Mouse (Mus musculus) monocyte, adult 2 months (primary cell): ENCODE measurements around the gene Hist2h2aa1.
"Not testable (repeated sequence)": the region's sequence is repeated elsewhere in the genome, so short reads cannot be mapped to it uniquely, and the experiment has no call there.

Experiments
- DNase-seq, 2 experiments: peaks; one replicate each; pipeline ENCODE4 v3.0.0; 2022; ENCODE audit warnings: low spot score in 2 of 2, low read depth in 1 of 2

The Hist2h2aa1 gene

DNA sequence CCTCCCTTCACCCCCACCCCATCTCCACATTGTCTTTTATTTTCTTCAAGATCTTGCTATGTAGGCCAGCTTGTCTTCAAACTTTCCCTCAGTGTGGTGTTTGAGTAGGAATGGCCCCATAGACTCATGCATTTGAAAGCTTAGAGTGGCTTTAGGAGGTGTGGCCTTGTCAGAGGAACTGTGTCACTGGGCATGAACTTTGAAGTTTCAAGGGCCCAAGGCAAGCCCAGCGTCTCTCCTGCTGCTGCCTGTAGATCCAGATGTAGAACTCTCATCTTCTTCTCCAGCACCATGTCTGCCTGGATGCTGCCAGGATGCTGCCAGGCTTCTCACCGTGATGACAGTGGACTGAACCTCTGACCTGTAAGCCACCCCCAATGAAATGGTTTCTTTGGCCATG, 16.5 kb upstream of the Hist2h2aa1 start:
- no peak for DNase-seq

GRCm38 (mm10) chr3:96230404-96230803, 14.9 kb upstream of the Hist2h2aa1 start:
- DNase-seq, result no peak

DNA sequence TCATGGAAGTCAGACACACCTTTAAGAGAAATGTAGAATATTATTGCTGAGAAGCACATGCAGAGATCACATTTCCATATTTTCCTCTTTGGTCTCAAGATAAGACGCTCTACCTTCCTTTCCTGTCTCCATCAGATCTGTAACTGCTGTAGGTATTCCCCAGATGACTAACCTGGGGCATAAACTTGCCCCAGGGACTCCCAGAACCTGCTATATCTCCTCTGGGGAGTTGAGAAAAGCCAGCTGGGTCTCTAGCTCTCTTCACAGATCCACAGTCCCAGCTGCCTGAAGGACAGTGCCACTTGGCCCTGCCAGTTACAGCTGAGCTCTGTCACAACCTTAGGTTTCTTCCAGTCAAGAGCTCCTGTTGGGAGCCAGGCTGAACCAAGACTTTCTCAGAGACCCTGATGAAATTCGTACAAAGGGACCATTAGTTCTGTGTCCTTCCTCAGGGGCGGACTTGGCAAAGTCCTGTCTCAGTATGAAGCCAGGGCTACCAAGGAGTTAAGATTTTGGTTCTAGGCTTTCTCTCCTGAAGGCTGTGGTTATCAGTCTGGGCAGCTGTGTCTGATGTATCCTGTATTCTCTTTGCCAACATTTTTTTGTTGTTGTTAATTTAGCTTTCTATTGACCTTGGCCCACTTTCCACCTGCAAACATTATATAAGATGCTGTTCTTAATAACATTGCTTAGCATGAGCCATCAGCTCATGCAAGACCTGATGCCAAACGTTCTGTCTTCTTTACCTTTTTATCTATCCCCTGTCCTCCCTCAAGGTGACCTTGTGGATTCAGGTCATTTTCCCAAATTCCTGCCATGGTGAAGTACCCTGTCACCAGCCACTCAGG, 14.2 kb upstream of the Hist2h2aa1 start:
- DNase-seq, result no peak

GRCm38 (mm10) chr3:96231758-96232120, 13.6 kb upstream of the Hist2h2aa1 start:
- DNase-seq, result no peak

DNA sequence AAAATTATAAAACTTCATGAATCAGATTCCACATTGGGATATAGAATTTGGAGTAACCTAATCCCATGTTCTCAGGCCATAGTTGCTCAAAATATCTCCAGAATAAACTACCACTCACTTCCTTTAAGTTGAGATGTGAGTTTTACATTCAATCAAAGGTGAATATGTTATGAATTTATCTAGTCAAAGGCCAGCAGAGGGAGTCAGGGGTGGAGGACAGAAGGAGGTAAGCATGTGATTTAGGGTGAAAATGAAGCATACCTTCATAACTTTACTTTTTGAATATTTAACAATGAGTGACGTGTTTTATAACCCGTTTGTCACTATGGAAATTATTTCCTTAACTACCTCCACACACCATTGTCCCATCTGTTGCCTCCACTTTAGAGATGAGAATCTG, 10.4 kb upstream of the Hist2h2aa1 start:
- DNase-seq, result no peak

DNA sequence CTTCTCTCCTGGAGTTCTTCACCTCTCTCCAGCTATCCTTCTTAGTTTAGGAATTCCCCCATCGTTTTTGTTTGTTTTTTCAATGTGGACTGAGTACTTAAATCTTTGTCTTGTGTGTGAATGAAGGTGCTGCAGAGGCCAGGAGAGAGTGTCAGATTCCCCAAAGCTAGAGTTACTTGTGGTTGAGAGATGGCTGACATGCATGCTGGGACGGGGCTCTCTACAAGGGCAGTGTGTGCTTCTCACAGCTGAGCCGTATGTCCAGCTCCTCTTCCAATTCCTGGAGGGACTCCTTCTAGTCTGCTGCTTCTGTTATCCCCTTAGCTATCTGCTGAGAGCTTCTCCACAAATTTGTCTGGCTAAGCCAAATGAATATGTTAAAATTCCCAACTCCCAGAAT, 9.5 kb upstream of the Hist2h2aa1 start:
- DNase-seq, result no peak

DNA sequence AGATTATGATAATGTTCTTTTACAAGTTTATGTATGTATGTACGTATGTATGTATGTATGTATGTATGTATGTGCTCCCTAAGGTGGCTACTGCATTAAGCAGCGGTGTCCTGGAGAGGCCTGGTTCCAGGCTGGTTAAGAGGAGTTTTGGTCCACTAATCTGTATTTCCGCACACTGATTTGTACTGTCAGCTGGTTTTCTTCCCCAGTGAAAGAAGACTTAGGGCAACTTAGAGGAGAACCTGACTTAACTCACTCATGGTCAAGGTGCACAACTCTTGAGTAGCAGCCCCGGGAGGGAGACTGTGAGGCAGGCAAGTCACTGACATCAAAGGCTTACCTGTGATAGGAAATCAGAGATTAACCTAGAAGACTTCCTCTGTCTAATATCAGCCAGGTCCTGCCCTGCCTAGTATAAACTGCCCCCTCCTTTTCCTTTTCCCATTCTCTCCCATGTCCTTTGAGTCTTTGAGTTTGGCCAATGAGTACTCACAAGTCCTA, 8.4 kb upstream of the Hist2h2aa1 start:
- no peak for DNase-seq

DNA sequence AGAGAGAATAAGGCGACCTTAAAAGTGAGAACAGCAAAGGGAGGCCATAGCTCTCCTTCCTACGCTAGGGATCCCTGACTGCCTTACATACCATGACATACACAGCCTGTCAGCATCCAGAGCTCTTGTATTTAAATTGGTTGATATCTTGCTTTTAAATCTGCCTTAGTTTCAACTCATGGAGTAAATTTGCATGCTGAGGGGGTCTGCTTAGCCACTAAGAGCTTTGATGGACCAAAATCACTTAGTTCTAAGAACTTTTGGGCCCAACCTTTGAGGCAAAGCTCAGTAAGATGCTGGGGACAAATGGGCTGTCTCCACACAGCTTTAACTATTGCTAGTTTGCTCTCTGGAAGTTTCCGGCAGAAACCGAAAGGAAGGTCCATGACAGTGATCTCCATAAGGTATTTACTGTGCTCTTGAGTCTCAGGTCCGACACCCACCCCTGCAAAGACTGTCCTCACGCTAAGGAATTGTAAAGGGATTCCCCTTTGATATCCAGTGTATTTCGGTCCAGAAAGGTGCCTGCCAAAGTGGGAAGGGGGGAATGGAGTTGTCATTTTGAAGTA, 7.9 kb upstream of the Hist2h2aa1 start:
- no peak for DNase-seq

DNA sequence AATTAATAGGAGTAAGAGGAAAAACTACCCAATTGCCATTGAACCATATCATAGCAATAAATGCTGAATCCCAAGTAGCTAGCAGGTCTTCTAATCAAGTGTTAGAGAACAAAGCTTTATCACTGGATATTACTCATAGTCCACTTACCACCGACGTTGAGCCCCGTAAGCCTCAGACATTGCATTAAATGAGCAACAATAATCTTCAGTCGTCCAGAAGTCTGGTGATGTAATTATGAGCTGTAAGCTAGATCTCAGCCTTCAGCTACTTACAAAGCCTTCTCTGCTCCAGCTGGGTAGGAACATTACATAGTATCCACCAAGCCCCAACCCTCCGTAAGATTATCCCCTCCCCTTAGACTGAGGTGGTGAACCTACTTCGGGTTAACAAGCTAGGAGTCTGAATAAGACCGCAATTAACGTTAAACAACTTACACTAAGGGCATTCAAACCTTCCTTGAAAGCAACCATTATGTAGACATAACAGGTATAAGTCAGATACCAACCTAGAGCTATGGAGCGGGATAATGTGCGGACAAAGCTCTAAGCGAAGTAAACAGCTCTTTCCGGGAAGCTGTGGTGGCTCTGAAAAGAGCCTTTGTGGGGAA, 7.3 kb upstream of the Hist2h2aa1 start:
- DNase-seq, result no peak

DNA sequence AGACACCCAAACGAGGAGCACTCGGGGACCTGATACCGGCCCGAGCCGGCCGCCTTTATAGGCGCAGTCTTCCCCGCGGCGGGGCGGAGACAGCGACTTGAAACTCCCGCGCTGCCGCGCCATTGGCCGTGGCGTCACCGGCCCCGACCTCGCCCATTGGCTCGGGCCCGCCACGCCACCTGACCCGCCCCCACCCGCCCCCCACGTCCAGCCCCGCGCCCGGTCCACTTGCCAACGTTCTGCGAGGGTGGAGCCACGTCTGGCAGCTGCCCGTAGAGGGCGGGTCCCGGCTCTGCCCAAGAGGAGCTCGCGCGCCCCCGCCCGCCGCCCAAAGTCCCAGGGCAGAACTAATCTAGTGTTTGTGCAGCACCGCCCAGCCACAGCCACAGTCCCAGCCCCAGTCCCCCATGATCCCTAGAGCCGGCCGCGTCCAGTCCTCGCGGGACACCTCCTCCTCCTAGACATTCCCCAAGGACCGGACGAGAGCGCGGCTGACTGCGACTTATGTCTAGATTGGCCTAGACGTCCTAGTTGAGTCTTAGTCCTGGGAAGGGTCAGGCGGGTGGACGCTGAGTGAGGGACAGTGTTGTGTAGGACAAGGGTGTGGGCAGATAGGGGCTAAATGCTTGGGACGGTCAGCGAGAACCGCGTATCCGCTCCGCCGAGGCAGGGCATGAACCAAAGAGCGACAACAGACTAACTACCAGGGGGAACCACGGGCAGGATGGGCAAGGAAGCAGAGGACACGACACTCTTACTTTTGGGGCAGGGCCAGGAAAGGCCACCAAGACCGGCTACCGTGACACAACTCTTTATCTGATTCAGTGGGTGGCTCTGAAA, 6.1 kb upstream of the Hist2h2aa1 start, which contains the start of gene Hist2h3c2:
Gene Hist2h3c2 (minus strand): TSS at position 174 of the 840 bp plus-strand sequence.
- DNase-seq, result not testable (repeated sequence)

DNA sequence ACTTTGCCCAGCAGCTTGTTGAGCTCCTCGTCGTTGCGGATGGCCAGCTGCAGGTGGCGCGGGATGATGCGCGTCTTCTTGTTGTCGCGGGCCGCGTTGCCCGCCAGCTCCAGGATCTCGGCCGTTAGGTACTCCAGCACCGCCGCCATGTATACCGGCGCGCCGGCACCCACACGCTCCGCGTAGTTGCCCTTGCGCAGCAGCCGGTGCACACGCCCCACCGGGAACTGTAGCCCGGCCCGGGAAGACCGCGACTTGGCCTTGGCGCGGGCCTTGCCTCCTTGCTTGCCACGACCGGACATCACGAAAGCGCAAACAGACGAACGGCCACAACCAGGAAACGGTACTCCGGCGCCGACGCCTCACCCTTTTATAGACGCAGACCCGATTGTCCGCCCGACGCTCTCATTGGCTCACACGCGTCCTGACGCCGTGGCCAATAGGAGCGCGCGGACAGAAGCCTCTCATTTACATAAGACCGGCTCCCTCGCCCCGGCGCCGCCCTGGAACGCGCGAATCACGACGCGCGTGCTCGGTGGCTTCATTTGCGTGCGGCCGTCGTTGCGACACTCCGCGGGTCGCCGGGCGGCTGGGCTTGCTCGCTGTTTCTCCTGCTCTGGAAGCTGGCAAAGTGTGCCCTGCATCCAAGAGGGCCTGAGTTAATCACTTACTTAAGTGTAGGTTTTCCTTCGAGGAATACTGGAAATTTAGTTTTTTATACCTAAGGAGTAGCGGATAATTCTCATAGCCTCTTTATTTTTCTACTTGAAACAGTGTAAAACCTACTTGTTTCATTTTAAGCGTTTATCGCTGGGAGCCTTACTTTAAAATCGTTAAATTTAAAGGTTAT, 5.1 kb upstream of the Hist2h2aa1 start, which contains the start of gene Hist2h2aa2:
Gene Hist2h2aa2 (minus strand): TSS at position 328 of the 850 bp plus-strand sequence.
- DNase-seq, result peak; percentile 94 to 96

DNA sequence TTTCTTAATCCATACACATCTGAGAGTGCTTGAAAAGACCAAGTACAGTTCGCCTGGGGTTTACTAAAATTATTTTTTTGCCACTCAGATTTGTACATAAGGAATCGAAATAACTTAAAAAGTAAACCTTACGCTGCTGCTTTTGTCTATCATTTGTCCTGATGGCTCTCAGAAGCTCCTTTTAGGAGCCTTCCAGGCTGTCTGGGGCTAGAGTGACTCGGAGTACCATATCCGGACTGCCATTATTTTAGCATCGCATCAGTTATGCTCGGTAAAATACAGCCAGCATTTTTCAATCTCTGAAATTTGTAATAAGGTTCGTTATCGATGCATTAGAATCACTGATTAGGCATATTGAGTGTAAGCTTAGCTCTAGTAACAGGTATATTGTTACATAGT, 4.5 kb upstream of the Hist2h2aa1 start:
- DNase-seq, result no peak

GRCm38 (mm10) chr3:96243921-96244572, 1.2 kb upstream of the Hist2h2aa1 start:
- DNase-seq, result no peak

DNA sequence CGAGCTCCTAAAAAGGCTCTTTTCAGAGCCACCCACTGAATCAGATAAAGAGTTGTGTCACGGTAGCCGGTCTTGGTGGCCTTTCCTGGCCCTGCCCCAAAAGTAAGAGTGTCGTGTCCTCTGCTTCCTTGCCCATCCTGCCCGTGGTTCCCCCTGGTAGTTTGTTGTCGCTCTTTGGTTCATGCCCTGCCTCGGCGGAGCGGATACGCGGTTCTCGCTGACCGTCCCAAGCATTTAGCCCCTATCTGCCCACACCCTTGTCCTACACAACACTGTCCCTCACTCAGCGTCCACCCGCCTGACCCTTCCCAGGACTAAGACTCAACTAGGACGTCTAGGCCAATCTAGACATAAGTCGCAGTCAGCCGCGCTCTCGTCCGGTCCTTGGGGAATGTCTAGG, 721 bp downstream of the Hist2h2aa1 start:
- DNase-seq, result not testable (repeated sequence)

DNA sequence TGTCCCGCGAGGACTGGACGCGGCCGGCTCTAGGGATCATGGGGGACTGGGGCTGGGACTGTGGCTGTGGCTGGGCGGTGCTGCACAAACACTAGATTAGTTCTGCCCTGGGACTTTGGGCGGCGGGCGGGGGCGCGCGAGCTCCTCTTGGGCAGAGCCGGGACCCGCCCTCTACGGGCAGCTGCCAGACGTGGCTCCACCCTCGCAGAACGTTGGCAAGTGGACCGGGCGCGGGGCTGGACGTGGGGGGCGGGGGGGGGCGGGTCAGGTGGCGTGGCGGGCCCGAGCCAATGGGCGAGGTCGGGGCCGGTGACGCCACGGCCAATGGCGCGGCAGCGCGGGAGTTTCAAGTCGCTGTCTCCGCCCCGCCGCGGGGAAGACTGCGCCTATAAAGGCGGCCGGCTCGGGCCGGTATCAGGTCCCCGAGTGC, 1.1 kb downstream of the Hist2h2aa1 start, which contains the start of gene Hist2h3c1:
Gene Hist2h3c1 (plus strand): TSS at position 259 of the 430 bp plus-strand sequence.
- not testable (repeated sequence) for DNase-seq

GRCm38 (mm10) chr3:96247356-96248140, 2.3 kb downstream of the Hist2h2aa1 start:
- no peak for DNase-seq

DNA sequence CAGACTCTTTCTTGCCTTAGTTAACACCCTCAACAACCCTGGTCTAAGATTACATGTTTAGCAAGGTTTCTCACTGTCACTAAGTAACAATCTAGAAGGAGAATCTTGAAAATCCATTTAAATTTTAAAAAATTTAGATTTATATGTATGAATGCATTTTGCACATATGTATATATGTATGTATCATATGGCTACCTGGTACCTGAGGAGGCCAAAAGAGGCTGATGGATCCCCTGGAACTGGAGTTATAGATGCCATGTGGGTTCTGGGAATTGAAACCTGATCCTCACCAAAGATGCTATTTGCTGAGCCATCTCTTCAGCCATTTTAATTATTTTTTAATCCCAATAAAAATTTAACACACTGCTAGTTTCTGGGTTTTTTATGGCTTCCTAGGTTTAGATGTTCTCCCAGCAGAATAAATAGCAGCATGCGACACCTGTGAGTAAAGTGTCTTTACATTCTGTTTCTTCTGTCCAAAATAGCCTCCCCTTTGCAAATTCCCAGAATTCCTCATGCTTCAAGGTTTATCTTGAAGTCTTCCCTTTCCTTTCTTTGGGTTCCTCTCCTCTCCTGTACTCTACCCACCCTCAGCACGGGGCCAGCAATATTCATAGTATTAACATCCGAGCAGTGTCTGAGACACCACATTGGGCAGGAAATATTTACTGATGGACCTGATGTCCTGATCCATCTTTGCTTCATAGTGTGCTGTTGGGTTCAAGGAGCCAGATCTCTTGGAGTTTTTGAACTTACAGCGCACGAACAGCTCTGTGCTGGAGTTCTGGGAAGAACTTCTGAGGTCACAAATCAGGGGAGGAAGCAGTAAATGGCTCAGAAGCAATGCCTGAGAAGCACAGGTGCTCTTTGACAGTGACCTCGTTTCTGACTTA, 3.1 kb downstream of the Hist2h2aa1 start:
- DNase-seq, result no peak

- DNase-seq, result no peak
These were observed 3.7 kb downstream of the Hist2h2aa1 start for GRCm38 (mm10) chr3:96249034-96249345.
